Mouse (Mus musculus): ENCODE data around the gene Cby3.
"Not testable (repeated sequence)": the region's sequence is repeated elsewhere in the genome, so short reads cannot be mapped to it uniquely, and the experiment has no call there.

The Cby3 gene

DNA sequence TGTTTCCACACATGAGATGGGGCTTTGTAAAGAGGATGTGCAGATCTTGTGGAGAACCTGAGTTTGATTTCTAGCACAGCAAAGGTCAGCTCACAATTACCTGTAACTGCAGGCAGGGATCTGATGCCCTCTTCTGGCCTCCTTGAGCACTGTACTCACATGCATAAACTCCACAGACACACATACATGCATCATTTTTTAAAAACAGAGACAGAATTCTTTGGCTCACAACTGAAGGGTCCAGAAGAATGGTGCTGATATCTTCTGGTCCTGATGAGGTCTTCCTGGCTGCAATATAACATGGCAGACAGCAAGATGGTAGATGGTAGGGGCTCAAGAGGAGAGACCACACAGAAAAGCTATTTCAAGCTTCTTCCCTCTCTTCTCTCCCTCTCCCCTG is at the start of gene Cby3:
Cby3 (plus strand) TSS at position 301 of the 400 bp plus-strand sequence.
- no peak for DNase-seq (ENCODE audit: low read depth, low spot score)

DNA sequence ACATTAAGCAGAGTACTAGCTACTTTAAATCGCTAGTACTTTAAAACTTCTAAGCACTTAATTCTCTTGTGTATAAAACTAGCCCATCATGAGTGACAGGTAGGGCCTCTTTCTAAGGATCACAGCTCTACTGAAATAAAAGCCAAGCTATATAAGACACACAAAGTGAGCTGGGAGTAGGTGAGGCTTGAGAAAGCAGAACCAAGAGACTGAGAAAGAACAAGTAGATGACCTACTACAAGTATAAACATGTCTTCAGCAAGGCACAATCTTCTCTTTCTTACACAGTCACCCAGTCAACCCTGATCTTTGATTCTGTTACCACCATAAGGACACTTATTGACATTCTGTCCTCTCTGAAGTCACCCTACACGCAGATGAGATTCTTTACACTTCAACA is 41.5 kb upstream of the Cby3 start:
- no peak for DNase-seq (ENCODE audit: low read depth, low spot score)

DNA sequence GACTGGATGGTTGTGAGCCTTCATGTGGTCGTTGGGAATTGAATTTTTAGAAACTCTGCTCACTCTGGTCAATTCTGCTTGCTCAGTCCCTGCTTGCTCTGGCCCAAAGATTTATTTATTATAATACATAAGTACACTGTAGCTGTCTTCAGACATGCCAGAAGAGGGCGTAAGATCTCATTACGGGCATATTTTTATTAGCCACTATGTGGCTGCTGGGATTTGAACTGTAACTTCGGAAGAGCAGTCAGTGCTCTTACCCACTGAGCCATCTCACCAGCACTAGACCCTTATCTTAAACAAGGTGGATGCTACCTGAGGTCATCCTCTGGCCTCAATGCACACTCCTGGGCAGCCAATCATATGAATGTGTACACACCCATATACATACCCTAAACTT is 34.9 kb upstream of the Cby3 start:
- not testable (repeated sequence) for DNase-seq (ENCODE audit: low read depth, low spot score)

DNA sequence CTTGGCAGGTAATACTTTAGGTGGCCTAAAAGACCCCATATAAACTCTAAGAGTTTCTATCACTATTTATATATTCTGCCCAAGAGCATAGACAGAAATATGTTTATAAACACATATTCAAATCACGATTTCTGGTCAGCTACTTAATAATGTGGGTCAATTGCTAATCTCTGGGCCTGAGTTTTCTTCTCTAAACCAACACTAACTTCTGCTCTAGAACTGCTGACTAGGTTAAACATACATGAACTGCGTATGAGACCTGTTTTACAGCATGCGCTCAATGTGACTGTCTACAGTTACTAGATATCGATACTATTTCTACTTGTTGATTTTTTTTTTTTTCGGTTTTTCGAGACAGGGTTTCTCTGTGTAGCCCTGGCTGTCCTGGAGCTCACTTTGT is 33.0 kb upstream of the Cby3 start:
- no peak for DNase-seq (ENCODE audit: low read depth, low spot score)

GRCm38 (mm10) chr11:50322345-50322744 is 31.9 kb upstream of the Cby3 start:
- DNase-seq (ENCODE audit: low read depth, low spot score) = no peak

DNA sequence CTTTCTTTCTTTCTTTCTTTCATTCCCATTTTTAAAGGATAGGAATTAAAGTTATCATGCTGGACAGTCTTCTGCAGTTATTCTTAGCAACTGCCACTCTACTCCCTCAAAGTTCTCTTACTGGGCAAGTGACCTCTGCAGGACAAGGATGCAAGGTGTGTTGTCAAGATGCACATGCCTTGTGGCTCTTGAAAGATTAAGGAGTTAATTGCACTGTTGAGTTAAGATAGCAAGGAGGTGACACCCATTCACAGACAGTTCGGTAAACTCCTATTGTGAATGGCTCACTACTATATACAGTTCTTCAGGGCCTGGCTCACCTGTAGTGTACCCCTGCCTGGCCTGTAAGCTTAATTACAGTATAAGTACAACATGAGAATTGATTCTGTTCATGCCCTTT is 30.4 kb upstream of the Cby3 start:
- peak; percentile 51 for DNase-seq (ENCODE audit: low read depth, low spot score)

DNA sequence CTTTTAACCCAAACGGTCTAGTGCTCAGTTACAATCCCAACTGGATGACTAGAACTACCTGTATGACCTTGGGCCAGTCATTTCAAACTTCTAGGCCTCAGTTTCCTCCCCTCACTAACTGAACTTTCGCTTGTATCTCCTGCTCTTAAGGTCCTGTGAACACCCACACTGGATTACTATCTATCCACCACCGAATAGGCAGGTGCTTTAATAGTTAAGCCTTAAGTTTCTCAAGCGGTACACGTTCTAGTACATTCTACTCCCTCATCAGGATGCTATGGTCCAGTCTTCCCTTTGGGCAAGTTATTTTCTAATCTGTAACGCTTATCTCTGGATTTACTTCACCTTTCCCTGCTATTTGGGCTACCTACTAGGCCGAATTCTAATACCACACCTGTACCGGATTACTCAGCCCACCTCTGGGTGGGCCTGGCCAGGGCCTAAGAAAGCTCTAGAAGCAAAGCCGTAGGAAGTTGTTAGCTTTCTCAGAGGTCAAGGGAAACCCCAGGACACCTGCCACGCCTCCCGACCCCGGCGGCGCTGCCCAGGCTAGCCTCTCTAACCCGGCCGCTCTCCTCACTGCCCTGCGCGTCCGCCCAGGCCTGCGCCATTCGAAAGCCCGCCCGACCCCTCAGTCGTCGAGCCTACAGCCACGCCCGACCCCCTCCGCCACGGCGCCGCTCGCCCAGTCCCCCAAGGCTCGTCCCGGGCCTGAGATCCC is 29.4 kb upstream of the Cby3 start:
- peak; percentile 29 for DNase-seq (ENCODE audit: low read depth, low spot score)

DNA sequence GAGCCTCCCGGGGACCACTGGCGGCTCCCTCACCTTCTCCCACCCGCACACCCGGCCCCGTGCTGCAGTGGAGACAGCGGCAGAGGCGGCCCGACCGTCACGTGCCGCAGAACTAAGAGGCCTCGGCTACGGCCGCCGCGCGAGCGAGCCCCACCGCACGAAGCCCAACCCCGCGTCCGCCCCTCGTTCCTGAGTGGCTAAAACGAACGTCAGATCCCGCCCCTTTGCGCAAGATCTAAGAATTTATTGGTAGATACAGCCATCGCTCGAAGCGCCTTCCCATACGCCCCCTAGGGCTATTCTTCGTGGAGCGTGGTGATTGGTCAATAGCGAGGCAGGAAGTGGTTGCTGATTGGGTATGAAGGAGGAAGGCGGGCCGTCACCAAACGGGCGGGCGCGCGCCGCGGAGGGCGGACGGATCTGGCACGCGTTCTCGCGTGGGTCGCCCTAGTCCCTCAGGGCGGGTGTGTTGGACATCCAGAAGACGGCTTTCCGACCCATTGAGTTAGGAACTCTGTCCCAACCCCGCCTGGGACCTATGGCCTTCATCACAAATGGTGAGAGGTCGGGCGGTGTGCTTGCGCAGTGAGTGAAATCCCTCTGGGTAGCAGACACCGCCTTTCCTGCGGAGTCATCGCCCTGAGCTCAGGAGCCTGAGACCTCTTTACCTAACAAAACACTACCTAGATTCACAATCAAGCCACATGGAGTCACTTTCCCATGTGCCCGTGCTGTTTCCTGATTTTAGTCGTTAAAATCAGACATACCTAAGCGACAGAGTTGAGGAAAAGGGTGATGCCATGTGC is 28.6 kb upstream of the Cby3 start, which contains the start of gene Canx:
Canx (minus strand) TSS at position 178 of the 806 bp plus-strand sequence.
- DNase-seq (ENCODE audit: low read depth, low spot score) = peak; percentile 99

GRCm38 (mm10) chr11:50326302-50326966 is 27.8 kb upstream of the Cby3 start:
- peak; percentile 17 for DNase-seq (ENCODE audit: low read depth, low spot score)

DNA sequence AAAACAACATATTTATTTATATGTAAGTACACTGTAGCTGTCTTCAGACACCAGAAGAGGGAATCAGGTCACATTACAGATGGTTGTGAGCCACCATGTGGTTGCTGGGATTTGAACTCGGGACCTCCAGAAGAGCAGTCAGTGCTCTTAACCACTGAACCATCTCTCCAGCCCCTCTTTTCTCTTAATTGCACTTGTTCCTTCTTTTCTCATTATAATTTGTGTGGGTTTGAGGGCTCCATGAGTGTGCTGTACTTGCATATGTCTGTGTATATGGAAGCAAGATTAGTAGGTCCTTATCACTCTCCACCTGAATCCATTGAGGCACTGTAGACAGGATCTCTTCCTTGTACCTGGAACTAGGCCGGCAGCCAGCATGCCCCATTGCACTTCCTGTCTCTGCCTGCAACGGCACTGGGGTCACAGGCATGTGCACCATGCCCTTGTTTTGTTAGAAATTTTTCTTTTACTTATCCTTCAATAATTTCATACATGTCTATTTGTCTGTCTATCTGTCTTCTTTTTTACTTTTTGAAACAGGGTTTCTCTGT is 26.1 kb upstream of the Cby3 start:
- no peak for DNase-seq (ENCODE audit: low read depth, low spot score)

DNA sequence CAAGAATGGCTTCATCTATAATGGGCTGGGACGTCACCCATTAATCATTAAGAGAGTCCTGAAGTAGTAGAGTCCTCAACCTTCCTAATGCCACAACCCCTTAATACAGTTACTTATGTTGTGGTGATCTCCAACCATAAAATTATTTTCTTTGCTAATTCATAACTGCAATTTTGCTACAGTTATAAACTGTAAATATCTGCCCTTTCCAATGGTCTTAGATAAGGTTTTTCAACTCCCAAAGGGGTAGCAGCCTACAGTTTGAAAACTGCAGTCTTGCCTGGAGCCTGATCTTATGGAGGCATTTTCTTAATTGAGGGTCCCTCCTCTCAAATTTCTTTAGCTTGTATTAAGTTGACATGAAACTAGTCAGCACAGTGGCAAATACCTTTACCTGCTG is 24.9 kb upstream of the Cby3 start:
- no peak for DNase-seq (ENCODE audit: low read depth, low spot score)

DNA sequence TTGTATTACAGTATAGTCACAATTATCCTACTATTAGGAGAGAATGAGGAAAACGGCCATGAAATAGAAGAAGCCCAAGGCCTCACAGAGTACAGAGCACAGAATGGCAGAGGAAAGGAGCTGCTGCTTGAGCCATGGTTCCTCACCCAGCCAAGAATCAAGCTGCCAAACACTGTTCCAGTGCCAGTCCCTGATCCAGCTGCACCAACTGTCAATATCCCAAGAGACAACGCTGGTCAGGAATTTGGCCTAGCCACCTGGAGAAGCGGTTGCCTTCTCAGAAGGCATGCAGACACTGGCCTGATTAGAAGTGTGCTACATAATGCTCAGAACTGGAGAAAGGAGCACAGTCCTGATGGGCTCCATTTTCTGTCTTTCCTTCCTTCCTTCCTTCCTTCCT is 21.1 kb upstream of the Cby3 start:
- no peak for DNase-seq (ENCODE audit: low read depth, low spot score)

GRCm38 (mm10) chr11:50336126-50336525 is 18.1 kb upstream of the Cby3 start:
- no peak for DNase-seq (ENCODE audit: low read depth, low spot score)

DNA sequence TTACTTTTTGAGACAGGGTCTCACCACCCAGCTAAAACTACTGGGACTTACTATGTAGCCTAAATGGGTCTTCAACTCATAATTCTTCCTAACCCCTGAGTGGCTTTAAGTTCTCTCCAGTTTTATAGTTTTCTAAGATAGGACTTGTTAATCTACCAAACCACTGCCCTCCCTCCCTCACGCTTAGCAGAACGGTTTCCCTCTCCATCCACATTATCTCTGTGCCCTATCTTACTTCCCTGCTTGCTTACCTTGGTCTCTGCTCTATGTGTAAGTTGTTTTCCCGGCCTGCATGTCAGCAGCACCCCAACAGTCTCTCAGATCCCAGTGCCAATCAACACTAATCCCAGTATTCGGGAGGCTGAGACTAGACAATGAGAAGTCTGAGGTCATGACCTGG is 17.4 kb upstream of the Cby3 start:
- no peak for DNase-seq (ENCODE audit: low read depth, low spot score)

DNA sequence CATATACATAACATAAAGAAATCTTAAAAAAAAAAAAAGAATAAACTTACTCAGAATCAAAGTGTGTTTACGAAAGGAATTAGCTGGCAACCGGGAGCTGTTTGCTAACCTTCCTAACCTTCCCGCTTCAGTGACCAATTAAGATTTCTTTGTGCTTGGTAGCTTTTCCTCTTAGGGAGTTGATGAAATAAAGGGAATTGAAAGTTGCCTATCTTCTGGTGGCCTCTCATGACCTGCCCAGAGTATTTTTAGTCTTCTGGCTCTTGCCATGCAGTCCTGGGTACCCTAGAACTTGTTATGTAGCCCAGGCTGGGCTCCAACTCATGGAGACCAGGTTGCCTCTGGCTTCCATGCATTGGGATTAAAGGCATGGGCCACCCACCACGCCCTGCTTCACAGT is 8.8 kb upstream of the Cby3 start:
- DNase-seq (ENCODE audit: low read depth, low spot score) = no peak

GRCm38 (mm10) chr11:50346256-50347032 is 7.8 kb upstream of the Cby3 start:
- no peak for DNase-seq (ENCODE audit: low read depth, low spot score)

DNA sequence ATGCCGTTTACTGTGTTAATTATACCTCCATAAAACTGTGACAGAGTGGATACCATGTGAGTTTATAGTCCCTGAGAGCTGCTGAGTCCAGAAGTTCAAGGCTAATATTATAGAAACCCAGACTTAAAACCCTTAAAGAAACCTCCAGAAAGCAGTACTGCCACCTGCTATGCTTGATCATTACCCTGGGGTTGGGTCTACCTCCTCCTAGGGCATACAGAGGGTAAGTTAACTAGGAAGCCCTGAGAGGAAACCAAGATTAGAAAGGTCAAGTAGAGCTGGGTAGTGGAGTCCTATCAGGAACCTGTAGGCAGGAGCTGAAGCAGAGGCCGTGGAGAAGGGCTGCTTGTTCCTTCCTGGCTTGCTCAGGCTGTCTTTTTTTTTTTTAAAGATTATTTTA is 2.1 kb upstream of the Cby3 start:
- DNase-seq (ENCODE audit: low read depth, low spot score) = no peak

GRCm38 (mm10) chr11:50354851-50355250 is 589 bp downstream of the Cby3 start:
- no peak for DNase-seq (ENCODE audit: low read depth, low spot score)

DNA sequence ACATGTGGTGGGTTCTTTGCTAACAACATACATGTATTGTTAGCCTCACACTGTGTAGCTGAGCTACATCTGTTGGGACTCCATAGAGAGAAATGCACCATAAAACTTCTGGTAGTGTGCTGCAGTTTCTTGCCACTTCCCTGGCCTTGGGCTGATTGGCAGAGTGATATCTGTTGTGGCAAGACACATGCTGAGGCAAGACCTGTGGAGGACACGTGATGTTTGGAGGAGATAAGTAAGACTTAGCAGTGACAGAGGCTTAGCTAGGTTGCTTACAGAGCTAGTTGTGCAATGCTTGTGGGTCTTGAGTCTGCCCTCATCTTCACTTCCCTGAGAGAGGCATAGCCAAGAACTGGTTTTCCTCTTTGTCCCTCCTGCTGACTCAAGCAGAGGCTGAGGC is 1.1 kb downstream of the Cby3 start:
- DNase-seq (ENCODE audit: low read depth, low spot score) = no peak

DNA sequence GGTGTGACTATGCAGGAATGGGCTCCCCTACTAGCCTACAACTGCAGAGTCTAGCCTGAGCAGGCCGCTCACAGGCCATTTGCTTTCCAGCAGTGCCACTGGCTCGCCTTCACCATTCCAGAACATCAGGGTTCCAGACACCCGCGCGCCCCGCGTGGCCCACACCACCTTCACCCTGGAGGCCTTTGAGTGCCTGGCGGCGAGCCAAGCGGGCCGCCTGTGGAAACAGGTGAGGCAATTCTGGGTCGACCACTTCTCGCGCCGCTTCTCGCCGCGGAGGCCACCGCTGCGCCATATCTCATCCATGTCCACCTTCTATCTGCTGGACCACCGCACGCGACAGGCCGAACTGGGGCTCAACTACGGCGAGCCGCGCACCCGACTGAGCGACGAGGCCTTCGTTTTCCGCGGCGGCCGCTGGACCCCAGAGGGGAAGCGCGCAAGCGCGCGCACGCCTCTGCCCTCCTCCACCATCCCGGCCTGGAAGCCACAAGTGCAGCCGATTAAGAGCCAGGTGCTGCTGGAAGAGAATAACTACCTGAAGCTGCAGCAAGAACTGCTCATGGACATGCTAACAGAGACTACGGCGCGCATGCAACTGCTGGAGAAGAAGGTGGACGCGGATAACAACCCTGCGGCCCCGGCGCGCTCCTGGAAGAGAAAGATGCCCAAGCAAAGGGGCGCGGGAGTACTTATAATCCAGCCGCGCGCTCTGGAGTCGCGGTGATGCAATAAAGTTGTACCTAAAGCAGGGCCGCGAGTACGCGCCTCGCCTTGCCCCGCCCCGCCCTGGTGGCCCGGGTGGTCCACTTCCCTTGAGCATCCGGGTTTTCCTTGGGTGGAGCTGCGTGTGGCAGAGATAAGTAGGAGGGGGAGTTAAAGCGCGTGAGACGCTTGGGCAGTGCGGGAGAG is 4.9 kb downstream of the Cby3 start:
- no peak for DNase-seq (ENCODE audit: low read depth, low spot score)
